Mouse (Mus musculus) spleen, adult 2 months (tissue): ENCODE results near the gene Dpysl5. TPM values are rescaled to one million over a fixed set of nuclear protein-coding genes. Genes with fewer than 3 reads are reported as not detected.
A peak's percentile ranks its signal among the peaks of the same experiment; 100 is the strongest.

Experiments used
- DNase-seq, 2 experiments: peaks; one replicate each; pipeline versions ENCODE4 v3.0.0 to v3.0.0-alpha.2; 2012 to 2021; ENCODE audit warnings: low spot score in 2 of 2, low read depth in 1 of 2
- H3K27ac ChIP-seq: fragments of 200-500 bp; 2 replicates; pipeline ENCODE4 v1.5.1; 2012; ENCODE audit warnings: low read length, inconsistent platforms; ENCODE audit not compliant: insufficient read depth
- H3K27me3 ChIP-seq: fragments of 200-500 bp; 2 replicates; pipeline ENCODE4 v1.6.1; 2012; ENCODE audit warnings: mild to moderate bottlenecking, moderate library complexity, low read length, inconsistent platforms; ENCODE audit not compliant: control insufficient read depth, insufficient read depth
- H3K36me3 ChIP-seq: fragments of 200-500 bp; 2 replicates; pipeline ENCODE4 v1.6.1; 2012; ENCODE audit warnings: mild to moderate bottlenecking, low read length, inconsistent platforms; ENCODE audit not compliant: control insufficient read depth, insufficient read depth
- H3K4me1 ChIP-seq: fragments of 200-500 bp; 2 replicates; pipeline ENCODE4 v1.6.1; 2011; ENCODE audit warnings: inconsistent platforms; ENCODE audit not compliant: control insufficient read depth, insufficient read depth, insufficient read length
- H3K4me3 ChIP-seq: fragments of 200-500 bp; 2 replicates; pipeline ENCODE4 v1.5.1; 2011; ENCODE audit warnings: mild to moderate bottlenecking, inconsistent platforms; ENCODE audit not compliant: insufficient read depth, insufficient read length; ENCODE audit errors: extremely low read depth
- CTCF ChIP-seq: fragments of 200-500 bp; IDR thresholded peaks from 2 replicates; pipeline ENCODE4 v1.5.1; 2011; ENCODE audit warnings: mild to moderate bottlenecking, inconsistent platforms; ENCODE audit not compliant: insufficient read depth, insufficient read length, insufficient replicate concordance; ENCODE audit errors: extremely low read depth
- POLR2A ChIP-seq: fragments of 200-500 bp; IDR thresholded peaks from 2 replicates; pipeline ENCODE4 v1.6.1; 2011; ENCODE audit warnings: low read depth, low read length, inconsistent platforms
- WGBS: fragments of 180-500 bp; shearing (Covaris S2); methylation state at CpG from one replicate; pipeline ENCODE4 v1.1.7; 2018; 5-methylcytosine and 5-hydroxymethylcytosine counted together
- polyA plus RNA-seq: library from polyadenylated mRNA; depleted of rRNA; stranded (reverse); fragments of >200 nt; gene quantifications from 2 replicates; pipeline ENCODE4 v1.2.3, GENCODE M21; 2012

Gene Dpysl5
- polyA plus RNA-seq, 1 experiment = 0.06 TPM

DNA sequence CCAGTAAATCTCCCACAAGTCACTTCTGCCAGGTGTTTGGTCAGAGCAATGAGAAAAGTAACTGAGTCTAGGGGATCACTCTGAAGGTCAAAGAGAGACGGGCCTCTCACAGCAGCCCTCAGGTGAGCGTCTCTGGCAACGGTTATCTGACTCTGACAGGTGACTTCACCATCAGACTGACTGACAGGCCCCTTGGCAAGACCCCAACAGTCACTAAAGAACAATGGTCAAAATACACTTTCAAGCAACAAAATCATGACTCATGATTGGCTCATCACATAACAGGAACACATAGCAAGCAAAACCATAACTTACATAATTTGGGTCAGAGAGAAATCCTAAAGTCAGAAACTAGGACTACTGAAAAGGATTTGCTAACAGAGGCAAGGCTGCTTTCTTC lies 9.5 kb upstream of the Dpysl5 start:
- H3K36me3 ChIP-seq = no peaks in the 10 kb centered on the region
- TF ChIP-seq POLR2A (no peak), CTCF (no peak)
- no peak overlapping the region for H3K4me3 ChIP-seq
- DNase-seq = no peak
- no peaks in the 10 kb centered on the region; the same call in 1 of the 2 replicates for H3K4me1 ChIP-seq
- H3K27ac ChIP-seq = no peak overlapping the region
- 0 out of 2 replicates have a peak, but pooled peaks cover 2% of the 10 kb centered on the region for H3K27me3 ChIP-seq
- WGBS = 83% methylated on average over 3 of the region's 3 CpGs

DNA sequence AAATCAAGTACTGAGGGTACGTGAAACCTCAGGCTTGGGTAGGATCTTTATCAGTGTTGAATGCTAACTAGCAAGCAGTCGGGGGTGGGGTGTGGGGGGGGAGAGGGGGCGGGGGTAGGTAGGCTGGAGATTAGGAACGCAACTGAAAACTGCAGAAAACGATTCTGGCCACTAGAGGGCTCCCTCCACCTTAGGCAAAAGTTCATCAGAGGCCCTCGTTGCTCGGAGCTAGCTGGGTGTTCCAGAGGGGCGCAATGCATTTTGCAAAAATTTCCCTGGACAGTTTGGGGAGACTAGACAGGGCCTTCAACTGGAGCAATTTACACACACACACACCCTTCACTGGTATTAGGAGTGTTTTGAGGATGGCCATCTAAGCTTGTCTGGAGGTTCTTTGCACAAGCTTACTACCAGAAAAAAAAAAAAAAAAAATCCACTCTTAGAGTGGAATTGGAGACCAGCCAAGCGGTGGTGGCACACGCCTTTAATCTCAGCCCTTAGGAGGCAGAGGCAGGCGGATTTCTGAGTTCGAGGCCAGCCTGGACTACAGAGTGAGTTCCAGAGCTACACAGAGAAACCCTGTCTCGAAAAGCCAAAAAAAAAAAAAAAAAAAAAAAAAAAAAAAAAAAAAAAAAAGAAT lies 1.5 kb upstream of the Dpysl5 start:
- TF ChIP-seq POLR2A (no peak), CTCF (peak; percentile 68; the same call in 1 of the 2 replicates)
- H3K27me3 ChIP-seq = peaks cover 26% of the 10 kb centered on the region
- 8% methylated on average over 13 of the region's 13 CpGs for WGBS
- DNase-seq = peak; percentile 57 to 58
- no peak overlapping the region for H3K27ac ChIP-seq
- H3K4me3 ChIP-seq = no peak overlapping the region
- H3K4me1 ChIP-seq = peaks cover 12% of the 10 kb centered on the region
- no peaks in the 10 kb centered on the region for H3K36me3 ChIP-seq

DNA sequence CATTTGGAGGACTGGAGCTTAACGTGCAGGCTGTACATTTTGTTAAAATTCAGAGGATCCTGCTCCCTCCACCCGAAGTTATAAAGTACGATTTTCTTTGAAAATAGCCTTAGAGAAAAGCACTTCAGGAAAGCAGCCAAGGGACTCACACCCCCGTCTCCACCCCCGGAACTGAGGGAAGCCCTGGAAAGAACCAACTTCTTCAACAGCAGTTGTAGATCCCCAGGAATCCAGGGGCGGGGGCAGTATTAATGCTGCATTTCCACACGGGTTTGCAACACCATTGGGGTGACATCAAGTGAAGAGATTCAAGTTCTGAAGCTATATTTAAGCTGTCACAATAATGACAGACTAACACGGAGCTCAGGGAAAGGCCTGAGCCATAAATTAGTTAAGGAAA lies 878 bp upstream of the Dpysl5 start:
- H3K4me3 ChIP-seq = no peak overlapping the region
- DNase-seq = no peak
- H3K36me3 ChIP-seq = no peaks in the 10 kb centered on the region
- H3K4me1 ChIP-seq = peaks cover 12% of the 10 kb centered on the region
- no peak for TF ChIP-seq POLR2A
- no peak for TF ChIP-seq CTCF
- WGBS = 27% methylated on average over 8 of the region's 8 CpGs
- no peak overlapping the region for H3K27ac ChIP-seq
- H3K27me3 ChIP-seq = peaks cover 24% of the 10 kb centered on the region

DNA sequence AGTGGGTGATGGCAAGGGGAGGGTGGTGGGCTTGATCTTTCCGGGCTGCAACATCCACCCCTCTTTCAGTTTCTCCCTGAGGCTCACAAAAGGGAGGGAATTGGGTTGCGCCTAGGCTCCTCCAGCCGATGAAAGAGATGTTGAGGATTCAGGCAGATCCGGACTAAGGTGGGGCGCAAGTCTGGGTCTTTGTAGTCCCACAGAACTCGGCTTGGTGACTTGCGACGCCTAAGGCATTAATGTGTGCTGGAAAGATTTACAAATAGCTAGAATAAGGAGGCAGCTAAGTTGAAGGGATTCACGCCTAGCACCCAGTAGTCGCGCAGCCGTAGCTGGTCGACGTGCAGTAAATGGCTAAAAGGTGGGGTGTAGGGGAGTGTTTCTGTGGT lies 632 bp downstream of the Dpysl5 start:
- H3K27ac ChIP-seq = no peak overlapping the region
- WGBS = 3% methylated on average over 14 of the region's 14 CpGs
- TF ChIP-seq CTCF (no peak), POLR2A (no peak)
- H3K36me3 ChIP-seq = no peaks in the 10 kb centered on the region
- peaks cover 24% of the 10 kb centered on the region for H3K27me3 ChIP-seq
- H3K4me3 ChIP-seq = peak overlapping the region; percentile 52; the same call in 1 of the 2 replicates
- no peak for DNase-seq
- H3K4me1 ChIP-seq = peaks cover 12% of the 10 kb centered on the region

DNA sequence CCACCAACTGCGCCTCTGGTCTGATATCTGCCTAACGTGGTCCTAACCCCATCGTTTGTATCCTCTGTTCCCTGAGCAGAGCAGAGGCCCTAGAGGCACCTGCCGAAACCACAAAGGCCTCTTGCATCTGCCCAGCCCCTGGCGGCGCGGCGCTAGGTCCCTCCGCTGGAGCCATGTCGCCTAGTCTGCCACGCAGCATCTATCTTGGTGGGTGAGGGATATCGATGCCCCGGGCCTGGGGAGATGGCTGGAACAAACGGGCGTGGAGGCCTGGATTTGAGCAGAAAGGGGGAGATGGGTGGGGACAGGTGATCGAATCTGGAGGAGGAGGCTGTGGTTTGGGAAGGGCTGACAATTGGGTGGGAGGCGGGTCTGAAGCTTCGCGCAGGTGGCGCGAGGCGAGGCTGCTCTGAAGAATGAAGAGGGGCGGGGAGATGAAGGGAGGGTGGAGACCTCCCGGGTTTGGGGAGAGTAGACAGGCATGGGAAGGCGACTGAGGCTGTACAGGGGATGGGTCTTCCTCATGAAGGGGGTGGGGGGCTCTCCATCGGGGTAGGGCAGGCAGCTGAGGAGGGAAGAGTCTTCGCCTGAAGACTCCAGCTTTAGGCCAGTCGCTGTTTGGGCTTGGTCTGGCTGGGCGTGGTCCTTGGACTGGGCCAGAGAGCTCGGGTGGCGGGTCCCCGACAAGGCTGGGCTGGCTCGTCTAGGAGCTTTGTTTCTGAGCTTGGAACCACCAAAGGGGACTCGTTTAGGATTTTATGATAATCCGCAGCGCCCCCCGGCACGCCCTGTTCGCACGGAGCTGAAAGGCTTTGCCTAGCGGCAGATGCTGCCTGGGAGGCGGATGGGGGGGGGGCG lies 1.3 kb downstream of the Dpysl5 start:
- no peak overlapping the region for H3K27ac ChIP-seq
- DNase-seq = no peak
- H3K36me3 ChIP-seq = no peaks in the 10 kb centered on the region
- peak overlapping the region; percentile 52; the same call in 1 of the 2 replicates for H3K4me3 ChIP-seq
- WGBS = 4% methylated on average over 43 of the region's 43 CpGs
- H3K4me1 ChIP-seq = peaks cover 12% of the 10 kb centered on the region
- no peak for TF ChIP-seq CTCF
- TF ChIP-seq POLR2A = no peak
- H3K27me3 ChIP-seq = peaks cover 24% of the 10 kb centered on the region

DNA sequence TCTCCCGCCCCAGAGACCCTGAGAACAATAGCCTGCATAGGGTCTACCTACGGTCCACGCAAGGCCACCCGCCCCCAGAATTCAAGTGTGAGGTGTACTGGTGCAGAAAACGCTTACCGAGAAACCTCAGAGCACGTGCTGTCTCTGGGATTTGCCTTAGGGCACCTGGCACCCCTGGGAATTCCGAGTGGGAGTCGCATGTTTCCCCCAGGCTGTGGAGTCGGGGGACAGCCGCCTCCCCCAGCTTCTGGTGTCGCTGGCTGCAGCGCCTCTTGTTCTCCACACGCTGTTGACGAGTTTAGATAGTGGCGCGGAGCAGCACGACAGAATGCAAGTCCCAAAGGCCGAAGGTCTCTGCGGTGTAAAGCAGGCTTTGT lies 1.9 kb downstream of the Dpysl5 start:
- H3K4me3 ChIP-seq = no peak overlapping the region
- H3K27me3 ChIP-seq = peaks cover 24% of the 10 kb centered on the region

More for the DNA sequence above, 1.9 kb downstream of the Dpysl5 start:
- Histone ChIP-seq H3K36me3 (no peaks in the 10 kb centered on the region), H3K27ac (no peak overlapping the region), H3K4me1 (peaks cover 12% of the 10 kb centered on the region)
- WGBS = 2% methylated on average over 20 of the region's 20 CpGs
- TF ChIP-seq CTCF (no peak), POLR2A (no peak)
- no peak for DNase-seq
